Mouse (Mus musculus) myocyte (in vitro differentiated cells): ENCODE results near the gene Mocs2.

Experiments used
- POLR2A ChIP-seq: IDR thresholded peaks from one replicate; pipeline ENCODE4 v1.6.1; 2011; ENCODE audit warnings: low read depth, mild to moderate bottlenecking, control low read depth, moderate library complexity; ENCODE audit not compliant: insufficient read length
- TCF12 ChIP-seq: IDR thresholded peaks from one replicate; pipeline ENCODE4 v1.6.1; 2011; ENCODE audit warnings: mild to moderate bottlenecking, control low read depth; ENCODE audit not compliant: poor library complexity, insufficient read depth, severe bottlenecking
- USF1 ChIP-seq: IDR thresholded peaks from one replicate; pipeline ENCODE4 v1.6.1; 2011; ENCODE audit warnings: low read depth, mild to moderate bottlenecking, control low read depth, moderate library complexity

- TF ChIP-seq USF1: no peak
- TF ChIP-seq POLR2A: no peak
- no peak for TF ChIP-seq TCF12
These were observed 8.3 kb upstream of the Mocs2 start for GRCm38 (mm10) chr13:114809624-114810210.
